10 mouse cellular contexts compared by ENCODE assay signal in the genomic region with DNA sequence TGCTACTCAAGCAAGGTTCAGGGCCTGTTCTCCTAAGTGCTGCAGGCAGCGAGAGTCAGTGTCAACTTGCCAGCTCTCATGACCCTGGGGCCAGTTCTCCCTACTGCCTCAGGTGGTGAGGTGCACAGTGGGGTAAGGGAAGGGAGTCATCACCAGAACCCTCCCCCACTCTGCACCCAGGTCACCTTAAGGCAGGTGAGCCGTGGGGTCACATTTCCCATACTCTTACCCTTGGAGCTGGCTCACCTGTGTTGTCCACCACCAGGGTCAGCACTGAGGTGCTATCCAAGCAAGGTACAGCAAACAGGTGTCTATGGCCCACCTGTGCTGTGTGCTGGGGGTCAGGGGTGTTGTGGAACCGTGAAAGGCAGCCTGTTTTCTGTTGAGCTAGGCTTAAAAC. TPM values are rescaled to one million over a fixed set of nuclear protein-coding genes. Genes with fewer than 3 reads are reported as not detected.
A peak's percentile ranks its signal among the peaks of the same experiment; 100 is the strongest.
DNase-seq lines count a peak whose midpoint lies in the region; ATAC-seq and TF ChIP-seq lines count a peak whose summit lies in the region.
"Had no signal": no experiment of that assay in that cellular context is flagged by ENCODE, and none has a peak within 500 bp of the region (broad histone marks: within the 10 kb centered on the region; RNA-seq: fewer than 3 reads in every experiment).

No protein-coding gene starts in this region.

- no peak for TF ChIP-seq EP300 in lung, postnatal 0 days (IDR thresholded peaks at IDR 0.05)

- 0 out of 2 replicates have a peak, but pooled peaks have one; percentile 33 for ATAC-seq in embryonic facial prominence, embryonic 11.5 days (replicated peaks; ENCODE audit: insufficient number of reproducible peaks, low FRiP score, low TSS enrichment, low read depth)
- 0 out of 2 replicates have a peak, but pooled peaks have one; percentile 24 for ATAC-seq in hindbrain, embryonic 13.5 days (ENCODE audit: low FRiP score)
- ATAC-seq in hindbrain, embryonic 14.5 days (ENCODE audit: low FRiP score): no peak; the same call in 1 of the 2 replicates
- ATAC-seq in lung, postnatal 0 days: no peak
- 0 out of 2 replicates have a peak, but pooled peaks have one; percentile 15 for ATAC-seq in intestine, embryonic 16.5 days

- H3K4me2 ChIP-seq in embryonic facial prominence, embryonic 11.5 days (ENCODE audit: low read depth, low read length): no peak overlapping the region
- H3K4me2 ChIP-seq in hindbrain, embryonic 13.5 days: no peak overlapping the region
- H3K4me2 ChIP-seq in hindbrain, embryonic 14.5 days (replicated peaks): no peak overlapping the region
- no peak overlapping the region for H3K4me2 ChIP-seq in lung, postnatal 0 days (replicated peaks; ENCODE audit: low read depth, low read length)
- H3K4me2 ChIP-seq in intestine, embryonic 16.5 days (ENCODE audit: low read depth, low read length): no peak overlapping the region
- H3K4me2 ChIP-seq: forebrain, embryonic 12.5 days; liver, embryonic 13.5 days had no signal

- no peak for DNase-seq in embryonic facial prominence, embryonic 11.5 days (ENCODE audit: low spot score)
- DNase-seq in embryonic facial prominence, embryonic 10.5 days (ENCODE audit: low spot score): no peak
- no peak for DNase-seq in hindbrain, embryonic 14.5 days (ENCODE audit: low spot score)
- peak; percentile 3 for DNase-seq in lung, postnatal 0 days (ENCODE audit: low spot score)
- DNase-seq in lung, adult 18-20 months: no peak
- DNase-seq in testis, postnatal 14 days (ENCODE audit: low spot score): no peak

- H3K4me3 ChIP-seq in embryonic facial prominence, embryonic 11.5 days (ENCODE audit: low read depth, low read length): no peak overlapping the region
- no peak overlapping the region for H3K4me3 ChIP-seq in embryonic facial prominence, embryonic 10.5 days
- H3K4me3 ChIP-seq in hindbrain, embryonic 13.5 days: no peak overlapping the region
- no peak overlapping the region for H3K4me3 ChIP-seq in hindbrain, embryonic 14.5 days (replicated peaks; ENCODE audit: low read length)
- H3K4me3 ChIP-seq in lung, postnatal 0 days (ENCODE audit: low read depth, low read length): no peak overlapping the region
- H3K4me3 ChIP-seq in intestine, embryonic 16.5 days (ENCODE audit: low read length): no peak overlapping the region
- H3K4me3 ChIP-seq: forebrain, embryonic 12.5 days; liver, embryonic 13.5 days had no signal

- H3K9me3 ChIP-seq in embryonic facial prominence, embryonic 11.5 days (replicated peaks; ENCODE audit: control insufficient read depth, low read length): no peaks in the 10 kb centered on the region
- H3K9me3 ChIP-seq in embryonic facial prominence, embryonic 10.5 days: no peaks in the 10 kb centered on the region
- H3K9me3 ChIP-seq in hindbrain, embryonic 13.5 days: no peaks in the 10 kb centered on the region
- H3K9me3 ChIP-seq in hindbrain, embryonic 14.5 days (ENCODE audit: control insufficient read depth, low read length): no peaks in the 10 kb centered on the region
- no peaks in the 10 kb centered on the region for H3K9me3 ChIP-seq in lung, postnatal 0 days (ENCODE audit: low read length)
- H3K9me3 ChIP-seq in intestine, embryonic 16.5 days (ENCODE audit: control insufficient read depth, low read length): no peaks in the 10 kb centered on the region
- H3K9me3 ChIP-seq: forebrain, embryonic 12.5 days; liver, embryonic 13.5 days had no signal

- no peak overlapping the region for H3K27ac ChIP-seq in embryonic facial prominence, embryonic 11.5 days (replicated peaks; ENCODE audit: low read depth, low read length)
- H3K27ac ChIP-seq in embryonic facial prominence, embryonic 10.5 days (replicated peaks): no peak overlapping the region
- no peak overlapping the region for H3K27ac ChIP-seq in hindbrain, embryonic 13.5 days
- H3K27ac ChIP-seq in hindbrain, embryonic 14.5 days: no peak overlapping the region
- no peak overlapping the region for H3K27ac ChIP-seq in lung, postnatal 0 days (ENCODE audit: low read length)
- H3K27ac ChIP-seq in intestine, embryonic 16.5 days (ENCODE audit: low read length): no peak overlapping the region
- H3K27ac ChIP-seq: forebrain, embryonic 12.5 days; liver, embryonic 13.5 days had no signal

- no peaks in the 10 kb centered on the region for H3K36me3 ChIP-seq in embryonic facial prominence, embryonic 11.5 days (replicated peaks; ENCODE audit: control insufficient read depth, insufficient read depth, low read depth, low read length)
- H3K36me3 ChIP-seq in embryonic facial prominence, embryonic 10.5 days (replicated peaks): no peaks in the 10 kb centered on the region
- H3K36me3 ChIP-seq in hindbrain, embryonic 13.5 days: no peaks in the 10 kb centered on the region
- no peaks in the 10 kb centered on the region for H3K36me3 ChIP-seq in hindbrain, embryonic 14.5 days (replicated peaks; ENCODE audit: control insufficient read depth, insufficient read depth)
- no peaks in the 10 kb centered on the region for H3K36me3 ChIP-seq in lung, postnatal 0 days (ENCODE audit: insufficient read depth, low read length)
- no peaks in the 10 kb centered on the region for H3K36me3 ChIP-seq in intestine, embryonic 16.5 days (ENCODE audit: control insufficient read depth, insufficient read depth, low read length)
- H3K36me3 ChIP-seq: forebrain, embryonic 12.5 days; liver, embryonic 13.5 days had no signal

- 72% methylated on average over 3 of the region's 3 CpGs for WGBS in embryonic facial prominence, embryonic 11.5 days
- WGBS in embryonic facial prominence, embryonic 10.5 days: 80% methylated on average over 3 of the region's 3 CpGs
- 81% methylated on average over 3 of the region's 3 CpGs for WGBS in hindbrain, embryonic 13.5 days
- WGBS in hindbrain, embryonic 14.5 days: 78% methylated on average over 3 of the region's 3 CpGs
- WGBS in lung, postnatal 0 days: 75% methylated on average over 3 of the region's 3 CpGs
- WGBS in intestine, embryonic 16.5 days: 77% methylated on average over 3 of the region's 3 CpGs

- no peak overlapping the region for H3K9ac ChIP-seq in embryonic facial prominence, embryonic 11.5 days (replicated peaks; ENCODE audit: low read length)
- H3K9ac ChIP-seq in hindbrain, embryonic 13.5 days: no peak overlapping the region
- H3K9ac ChIP-seq in hindbrain, embryonic 14.5 days: no peak overlapping the region
- H3K9ac ChIP-seq in lung, postnatal 0 days (replicated peaks; ENCODE audit: low read depth): no peak overlapping the region
- H3K9ac ChIP-seq in intestine, embryonic 16.5 days (ENCODE audit: low read depth, low read length): no peak overlapping the region
- H3K9ac ChIP-seq: forebrain, embryonic 12.5 days; liver, embryonic 13.5 days had no signal

- H3K27me3 ChIP-seq in embryonic facial prominence, embryonic 11.5 days (ENCODE audit: control insufficient read depth, insufficient read depth, low read length): no peaks in the 10 kb centered on the region
- no peaks in the 10 kb centered on the region for H3K27me3 ChIP-seq in embryonic facial prominence, embryonic 10.5 days (replicated peaks; ENCODE audit: low read depth, poor library complexity, severe bottlenecking)
- no peaks in the 10 kb centered on the region for H3K27me3 ChIP-seq in hindbrain, embryonic 13.5 days
- no peaks in the 10 kb centered on the region for H3K27me3 ChIP-seq in hindbrain, embryonic 14.5 days (ENCODE audit: control insufficient read depth, insufficient read depth, low read length)
- H3K27me3 ChIP-seq in lung, postnatal 0 days (replicated peaks; ENCODE audit: insufficient read depth, low read length): no peaks in the 10 kb centered on the region
- H3K27me3 ChIP-seq in intestine, embryonic 16.5 days (replicated peaks; ENCODE audit: control insufficient read depth, insufficient read depth, low read length): no peaks in the 10 kb centered on the region
- H3K27me3 ChIP-seq: forebrain, embryonic 12.5 days; liver, embryonic 13.5 days had no signal

- H3K4me1 ChIP-seq in embryonic facial prominence, embryonic 11.5 days (ENCODE audit: control insufficient read depth, insufficient read depth, low read length): no peaks in the 10 kb centered on the region
- no peaks in the 10 kb centered on the region for H3K4me1 ChIP-seq in embryonic facial prominence, embryonic 10.5 days
- H3K4me1 ChIP-seq in hindbrain, embryonic 13.5 days (replicated peaks): no peaks in the 10 kb centered on the region
- no peaks in the 10 kb centered on the region for H3K4me1 ChIP-seq in hindbrain, embryonic 14.5 days (replicated peaks; ENCODE audit: control insufficient read depth, insufficient read depth, low read length)
- no peaks in the 10 kb centered on the region for H3K4me1 ChIP-seq in lung, postnatal 0 days (ENCODE audit: insufficient read depth, low read depth, low read length)
- H3K4me1 ChIP-seq in intestine, embryonic 16.5 days (ENCODE audit: control insufficient read depth, insufficient read depth, low read length): no peaks in the 10 kb centered on the region
- H3K4me1 ChIP-seq: forebrain, embryonic 12.5 days; liver, embryonic 13.5 days had no signal

- TF ChIP-seq CTCF in lung, postnatal 0 days (IDR thresholded peaks at IDR 0.05): no peak

RNA-seq across cellular contexts. Expression of a gene that starts 42.0 kb away (rescaled TPM):
- polyA plus RNA-seq in embryonic facial prominence, embryonic 11.5 days (2014; fragmentation: Nextera tagmentation; extraction: Ambion mirVana): 16.5 and 16.7 TPM in 2 replicates
- 12.5 and 13.2 TPM in 2 replicates for polyA plus RNA-seq in embryonic facial prominence, embryonic 10.5 days (2016; fragmentation: Nextera tagmentation; extraction: Ambion mirVana)
- polyA plus RNA-seq in hindbrain, embryonic 13.5 days (2015; fragmentation: Nextera tagmentation; extraction: Ambion mirVana): 213 and 231 TPM in 2 replicates
- polyA plus RNA-seq in hindbrain, embryonic 14.5 days (2014; fragmentation: Nextera tagmentation; extraction: Ambion mirVana): 348 and 378 TPM in 2 replicates
- 23.1 and 24.8 TPM in 2 replicates for polyA plus RNA-seq in lung, postnatal 0 days (2015; fragmentation: Nextera tagmentation; extraction: Ambion mirVana)
- polyA plus RNA-seq in intestine, embryonic 16.5 days (2015; fragmentation: Nextera tagmentation; extraction: Ambion mirVana): 121 and 130 TPM in 2 replicates

Comparison
In these comparisons a context has a peak if more than half of its experiments do, and no peak if none do; other contexts are left out.
1. ATAC-seq: peak in embryonic facial prominence, embryonic 11.5 days (single experiment), hindbrain, embryonic 13.5 days (single experiment) and intestine, embryonic 16.5 days (single experiment); none in hindbrain, embryonic 14.5 days (single experiment) and lung, postnatal 0 days (single experiment).